Mouse (Mus musculus): ENCODE results near the gene Wnt8b.

DNA sequence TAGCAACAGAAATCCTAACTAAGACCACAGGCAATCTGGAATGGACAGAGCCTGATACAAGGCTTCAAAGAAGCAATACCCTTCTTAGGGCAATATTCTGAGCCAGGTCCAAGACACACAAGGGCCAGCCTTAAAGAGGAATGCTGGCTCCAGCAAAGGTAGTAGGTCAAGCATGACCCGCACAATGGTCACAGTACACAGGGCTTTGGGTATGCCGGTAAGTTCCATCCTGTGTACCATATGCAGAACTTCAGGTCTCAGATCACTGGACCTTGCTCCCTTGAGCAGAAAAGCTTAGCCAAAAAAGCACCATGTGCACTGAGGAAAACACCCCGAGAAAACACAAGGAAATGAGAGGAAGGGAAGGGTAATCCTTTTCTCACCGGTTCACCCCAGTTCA is 60.0 kb downstream of the Wnt8b start:
- TF ChIP-seq CTCF (IDR thresholded peaks at IDR 0.05; ENCODE audit: low read depth) (no peak), EP300 (IDR thresholded peaks at IDR 0.05; ENCODE audit: low read depth) (no peak)
